Mouse (Mus musculus) kidney, postnatal 0 days (tissue): ENCODE measurements at regions not wholly inside any gene's neighbourhood (a gene's known extent, or its start where the extent isn't known, plus 50 kb on each side); places are given as distances from the start of the nearest gene placed in this dataset.

Experiments used
- ATAC-seq: fragments of 200-750 bp; cut with Nextera tagmentation; replicated peaks from 2 replicates; pipeline ENCODE4 v1.8.0; 2017; ENCODE audit warnings: low read depth, moderate number of reproducible peaks, moderate TSS enrichment, moderate library complexity; ENCODE audit not compliant: low FRiP score
- DNase-seq: peaks from one replicate; pipeline ENCODE4 v3.0.0-alpha.2; 2016; ENCODE audit warnings: low spot score
- H3K27ac ChIP-seq: fragments of 300-500 bp; sonication (generic); 2 replicates; pipeline ENCODE4 v1.5.1; 2014; ENCODE audit warnings: mild to moderate bottlenecking
- H3K27me3 ChIP-seq: fragments of 300-500 bp; sonication (generic); 2 replicates; pipeline ENCODE4 v1.6.1; 2014; ENCODE audit warnings: low read length, mixed read lengths; ENCODE audit not compliant: insufficient read depth
- H3K36me3 ChIP-seq: fragments of 300-500 bp; sonication (generic); 2 replicates; pipeline ENCODE4 v1.6.1; 2014; ENCODE audit warnings: low read length, mixed read lengths; ENCODE audit not compliant: insufficient read depth
- H3K4me1 ChIP-seq: fragments of 300-500 bp; sonication (generic); replicated peaks from 2 replicates; pipeline ENCODE4 v1.6.1; 2014; ENCODE audit warnings: antibody characterized with exemption, low read length, mixed read lengths; ENCODE audit not compliant: insufficient read depth
- H3K4me2 ChIP-seq: fragments of 300-500 bp; sonication (generic); 2 replicates; pipeline ENCODE4 v1.6.1; 2014; ENCODE audit warnings: mild to moderate bottlenecking, low read length, moderate library complexity, mixed read lengths
- H3K4me3 ChIP-seq: fragments of 300-500 bp; sonication (generic); replicated peaks from 2 replicates; pipeline ENCODE4 v1.5.1; 2014; ENCODE audit warnings: low read depth, low read length
- H3K9ac ChIP-seq: fragments of 300-500 bp; sonication (generic); 2 replicates; pipeline ENCODE4 v1.6.1; 2014; ENCODE audit warnings: low read depth, low read length
- H3K9me3 ChIP-seq: fragments of 300-500 bp; sonication (generic); replicated peaks from 2 replicates; pipeline ENCODE4 v1.6.1; 2016; ENCODE audit warnings: low read length, inconsistent platforms, mixed read lengths
- CTCF ChIP-seq: IDR thresholded peaks from 2 replicates; pipeline ENCODE4 v1.5.1; 2016; ENCODE audit warnings: antibody characterized with exemption, low read depth, mild to moderate bottlenecking, moderate library complexity
- WGBS: fragments of 180-500 bp; shearing (Covaris S2); extraction: QIAGEN DNeasy Blood & Tissue Kit; methylation state at CpG from one replicate; pipeline ENCODE4 v1.1.7; 2014; 5-methylcytosine and 5-hydroxymethylcytosine counted together

- no peak for TF ChIP-seq CTCF
- 44% methylated on average over 21 of the region's 21 CpGs for WGBS
- H3K9ac ChIP-seq = no peak overlapping the region
- DNase-seq (peak; percentile 46), ATAC-seq (peak; percentile 68; the same call in 1 of the 2 replicates)
- 0 out of 2 replicates have a peak, but pooled peaks cover 5% of the 10 kb centered on the region for H3K4me1 ChIP-seq
- no peak overlapping the region for H3K4me3 ChIP-seq
- no peaks in the 10 kb centered on the region for H3K27me3 ChIP-seq
- no peak overlapping the region; the same call in 1 of the 2 replicates for H3K27ac ChIP-seq
- H3K36me3 ChIP-seq = no peaks in the 10 kb centered on the region
- H3K9me3 ChIP-seq = no peaks in the 10 kb centered on the region
- H3K4me2 ChIP-seq = peak overlapping the region; percentile 38
These were observed 67.9 kb downstream of the Klf5 start for GRCm38 (mm10) chr14:99366281-99366987.

GRCm38 (mm10) chr14:99366996-99367555 is 68.6 kb downstream of the Klf5 start:
- TF ChIP-seq CTCF = no peak
- no peaks in the 10 kb centered on the region for H3K9me3 ChIP-seq
- H3K27me3 ChIP-seq = no peaks in the 10 kb centered on the region
- H3K36me3 ChIP-seq = no peaks in the 10 kb centered on the region
- WGBS = 48% methylated on average over 11 of the region's 11 CpGs
- DNase-seq (peak; percentile 28), ATAC-seq (no peak)
- H3K27ac ChIP-seq = no peak overlapping the region
- no peak overlapping the region for H3K4me2 ChIP-seq
- H3K4me3 ChIP-seq = no peak overlapping the region
- H3K4me1 ChIP-seq = 0 out of 2 replicates have a peak, but pooled peaks cover 5% of the 10 kb centered on the region
- H3K9ac ChIP-seq = no peak overlapping the region

GRCm38 (mm10) chr14:99369366-99369765 is 70.9 kb downstream of the Klf5 start:
- H3K4me1 ChIP-seq = 0 out of 2 replicates have a peak, but pooled peaks cover 5% of the 10 kb centered on the region
- no peaks in the 10 kb centered on the region for H3K36me3 ChIP-seq
- no peaks in the 10 kb centered on the region for H3K9me3 ChIP-seq
- H3K27me3 ChIP-seq = no peaks in the 10 kb centered on the region
- H3K27ac ChIP-seq = no peak overlapping the region
- no peak for TF ChIP-seq CTCF
- DNase-seq (no peak), ATAC-seq (no peak)
- no peak overlapping the region for H3K4me3 ChIP-seq
- H3K4me2 ChIP-seq = no peak overlapping the region
- no peak overlapping the region for H3K9ac ChIP-seq
- 67% methylated on average over 5 of the region's 5 CpGs for WGBS

GRCm38 (mm10) chr14:99373682-99374081 is 75.2 kb downstream of the Klf5 start:
- Histone ChIP-seq H3K36me3 (no peaks in the 10 kb centered on the region), H3K27me3 (no peaks in the 10 kb centered on the region), H3K27ac (no peak overlapping the region), H3K4me2 (no peak overlapping the region), H3K4me3 (no peak overlapping the region), H3K9ac (no peak overlapping the region), H3K4me1 (no peaks in the 10 kb centered on the region), H3K9me3 (no peaks in the 10 kb centered on the region)
- WGBS = 43% methylated on average over 4 of the region's 4 CpGs
- no peak for ATAC-seq
- no peak for DNase-seq
- TF ChIP-seq CTCF = no peak

- Histone ChIP-seq H3K36me3 (no peaks in the 10 kb centered on the region), H3K4me2 (no peak overlapping the region), H3K27ac (no peak overlapping the region), H3K9me3 (no peaks in the 10 kb centered on the region), H3K4me1 (no peaks in the 10 kb centered on the region), H3K9ac (no peak overlapping the region), H3K4me3 (no peak overlapping the region), H3K27me3 (no peaks in the 10 kb centered on the region)
- DNase-seq (no peak), ATAC-seq (no peak)
- TF ChIP-seq CTCF = no peak
- WGBS = 57% methylated on average over 5 of the region's 5 CpGs
These were observed 76.6 kb downstream of the Klf5 start for GRCm38 (mm10) chr14:99375040-99375610.

GRCm38 (mm10) chr14:99376652-99377502 is 78.4 kb downstream of the Klf5 start:
- Histone ChIP-seq H3K4me2 (no peak overlapping the region), H3K4me3 (no peak overlapping the region), H3K27me3 (no peaks in the 10 kb centered on the region), H3K36me3 (no peaks in the 10 kb centered on the region), H3K9ac (no peak overlapping the region), H3K9me3 (no peaks in the 10 kb centered on the region), H3K4me1 (no peaks in the 10 kb centered on the region), H3K27ac (no peak overlapping the region)
- DNase-seq (no peak), ATAC-seq (no peak)
- 68% methylated on average over 11 of the region's 11 CpGs for WGBS
- no peak for TF ChIP-seq CTCF
